Mouse (Mus musculus) MEL (cell line): ENCODE data around the gene Zfc3h1. TPM values are rescaled to one million over a fixed set of nuclear protein-coding genes. Genes with fewer than 3 reads are reported as not detected.

Experiments used
- DNase-seq: peaks from one replicate; pipeline ENCODE4 v3.0.0; 2011; ENCODE audit warnings: low read depth, low spot score
- H3K27ac ChIP-seq: 2 replicates; pipeline ENCODE4 v1.5.1; 2012; ENCODE audit warnings: low read depth, mild to moderate bottlenecking, control low read depth, low read length, moderate library complexity; ENCODE audit not compliant: control insufficient read depth
- H3K27me3 ChIP-seq, 2 experiments: fragments of 150-350 bp in 1 of 2; sonication (generic) in 1 of 2; 2 replicates each; pipeline ENCODE4 v1.6.1; 2012; ENCODE audit warnings: low read length in 2 of 2, mild to moderate bottlenecking in 2 of 2, improper control_type of control experiment in 1 of 2, moderate library complexity in 1 of 2; ENCODE audit not compliant: insufficient read depth in 2 of 2, control insufficient read depth in 1 of 2
- H3K36me3 ChIP-seq, 2 experiments: 2 replicates each; pipeline ENCODE4 v1.6.1; 2012 to 2014; ENCODE audit warnings: low read length in 2 of 2, improper control_type of control experiment in 1 of 2, inconsistent platforms in 1 of 2, mild to moderate bottlenecking in 1 of 2; ENCODE audit not compliant: insufficient read depth in 2 of 2, control insufficient read depth in 1 of 2
- H3K4me1 ChIP-seq, 2 experiments: fragments of 150-350 bp in 1 of 2; sonication (generic) in 1 of 2; 2 replicates each; pipeline ENCODE4 v1.6.1; 2012; ENCODE audit warnings: low read length in 2 of 2, improper control_type of control experiment in 1 of 2, mild to moderate bottlenecking in 1 of 2; ENCODE audit not compliant: insufficient read depth in 2 of 2, control insufficient read depth in 1 of 2
- H3K4me3 ChIP-seq, 2 experiments: fragments of 150-350 bp in 1 of 2; sonication (generic) in 1 of 2; 2 replicates each; pipeline ENCODE4 v1.5.1; 2012; ENCODE audit warnings: low read depth in 2 of 2, low read length in 2 of 2, mild to moderate bottlenecking in 2 of 2, moderate library complexity in 2 of 2, control low read depth in 1 of 2, improper control_type of control experiment in 1 of 2; ENCODE audit not compliant: control insufficient read depth in 1 of 2, insufficient read depth in 1 of 2
- H3K79me2 ChIP-seq: 2 replicates; pipeline ENCODE4 v1.6.1; 2012; ENCODE audit warnings: mild to moderate bottlenecking, low read length, moderate library complexity; ENCODE audit not compliant: control insufficient read depth, poor library complexity, insufficient read depth
- H3K9ac ChIP-seq: 2 replicates; pipeline ENCODE4 v1.6.1; 2012; ENCODE audit warnings: low read depth, mild to moderate bottlenecking, control low read depth, low read length, moderate library complexity; ENCODE audit not compliant: control insufficient read depth, poor library complexity, severe bottlenecking
- H3K9me3 ChIP-seq: fragments of 150-350 bp; sonication (generic); replicated peaks from 2 replicates; pipeline ENCODE4 v1.6.1; 2012; ENCODE audit warnings: mild to moderate bottlenecking, low read length, improper control_type of control experiment, moderate library complexity; ENCODE audit not compliant: insufficient read depth
- CTCF ChIP-seq, 3 experiments: IDR thresholded peaks in 2 of 3; conservative IDR thresholded peaks in 1 of 3; 2 replicates each; pipeline ENCODE4 v1.5.1; 2011 to 2012; ENCODE audit warnings: low read length in 3 of 3, low read depth in 2 of 3, mild to moderate bottlenecking in 2 of 3, improper control_type of control experiment in 1 of 3, inconsistent platforms in 1 of 3, mixed read lengths in 1 of 3, moderate library complexity in 1 of 3; ENCODE audit not compliant: control insufficient read depth in 1 of 3, insufficient read depth in 1 of 3, poor library complexity in 1 of 3, severe bottlenecking in 1 of 3
- GABPA ChIP-seq: IDR thresholded peaks from 2 replicates; pipeline ENCODE4 v1.6.1; 2012; ENCODE audit warnings: low read depth, mild to moderate bottlenecking, inconsistent platforms, low read length, improper control_type of control experiment, moderate library complexity
- JUND ChIP-seq: IDR thresholded peaks from 2 replicates; pipeline ENCODE4 v1.6.1; 2011; ENCODE audit warnings: low read depth, mild to moderate bottlenecking, improper control_type of control experiment, low read length
- KAT2A ChIP-seq: conservative IDR thresholded peaks from 2 replicates; pipeline ENCODE4 v1.6.1; 2012; ENCODE audit warnings: low read depth, low read length, improper control_type of control experiment, inconsistent platforms
- MAZ ChIP-seq: IDR thresholded peaks from 2 replicates; pipeline ENCODE4 v1.6.1; 2012; ENCODE audit warnings: low read depth, mild to moderate bottlenecking, inconsistent platforms, low read length, improper control_type of control experiment
- MXI1 ChIP-seq: IDR thresholded peaks from 2 replicates; pipeline ENCODE4 v1.6.1; 2011; ENCODE audit warnings: mild to moderate bottlenecking, low read depth, low read length, improper control_type of control experiment
- MYB ChIP-seq: IDR thresholded peaks from 2 replicates; pipeline ENCODE4 v1.6.1; 2011; ENCODE audit warnings: mild to moderate bottlenecking, low read depth, low read length, improper control_type of control experiment
- POLR2A ChIP-seq, 2 experiments: IDR thresholded peaks; 2 replicates each; pipeline ENCODE4 v1.6.1; 2011 to 2012; ENCODE audit warnings: low read length in 2 of 2, mild to moderate bottlenecking in 2 of 2, control low read depth in 1 of 2, improper control_type of control experiment in 1 of 2, low read depth in 1 of 2, moderate library complexity in 1 of 2; ENCODE audit not compliant: control insufficient read depth in 1 of 2, insufficient read depth in 1 of 2, poor library complexity in 1 of 2
- RAD21 ChIP-seq: IDR thresholded peaks from 2 replicates; pipeline ENCODE4 v1.6.1; 2011; ENCODE audit warnings: mild to moderate bottlenecking, low read depth, low read length, improper control_type of control experiment
- SMC3 ChIP-seq: IDR thresholded peaks from 2 replicates; pipeline ENCODE4 v1.6.1; 2011; ENCODE audit warnings: low read depth, low read length, improper control_type of control experiment
- TAL1 ChIP-seq: IDR thresholded peaks from 2 replicates; pipeline ENCODE4 v1.6.1; 2012; ENCODE audit warnings: mild to moderate bottlenecking, inconsistent platforms, low read length, moderate library complexity, mixed read lengths
- USF2 ChIP-seq, 2 experiments: IDR thresholded peaks; 2 replicates each; pipeline ENCODE4 v1.6.1; 2011 to 2012; ENCODE audit warnings: improper control_type of control experiment in 2 of 2, low read length in 2 of 2, borderline replicate concordance in 1 of 2, inconsistent platforms in 1 of 2, low read depth in 1 of 2, mild to moderate bottlenecking in 1 of 2; ENCODE audit not compliant: insufficient read depth in 1 of 2
- ZNF384 ChIP-seq: IDR thresholded peaks from 2 replicates; pipeline ENCODE4 v1.6.1; 2012; ENCODE audit warnings: low read depth, mild to moderate bottlenecking, inconsistent platforms, low read length, improper control_type of control experiment
- polyA plus RNA-seq, 2 experiments: library from polyadenylated mRNA; stranded (reverse) in 1 of 2; unstranded in 1 of 2; fragments of >175 nt in 1 of 2; fragments of >200 nt in 1 of 2; gene quantifications; 2 replicates each; pipeline versions ENCODE4 v1.2.1 to v1.2.4; 2012; ENCODE audit warnings: low replicate concordance in 2 of 2, low read depth in 1 of 2; ENCODE audit not compliant: insufficient read length in 2 of 2, insufficient read depth in 1 of 2, missing spikeins in 1 of 2
- total RNA-seq: library from RNA; depleted of rRNA; stranded (reverse); fragments of 300-350 nt; gene quantifications from 2 replicates; pipeline ENCODE4 v1.2.3, GENCODE M21; 2012

Zfc3h1 gene
- total and polyA plus RNA-seq, 3 experiments, result 14.4 to 28.7 TPM; not detected in 1

DNA sequence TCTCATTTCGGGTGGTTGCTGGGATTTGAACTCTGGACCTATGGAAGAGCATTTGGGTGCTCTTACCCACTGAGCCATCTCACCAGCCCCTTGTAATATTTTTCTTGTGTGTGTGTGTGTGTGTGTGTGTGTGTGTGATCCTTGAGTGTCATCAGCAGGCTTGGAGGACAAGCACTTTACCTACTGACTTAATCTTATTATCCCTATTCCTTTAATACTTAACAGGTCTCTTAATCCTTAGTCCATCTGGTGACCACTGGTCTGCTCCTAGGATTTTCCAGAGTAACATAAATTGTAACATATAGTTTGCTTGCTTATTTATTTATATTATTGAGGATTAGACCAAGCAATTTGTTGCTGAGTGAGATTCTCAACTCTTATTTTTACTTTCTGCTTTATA, 7.1 kb downstream of the Zfc3h1 start:
- H3K4me1 ChIP-seq, result peaks cover 7 to 9% of the 10 kb centered on the region in 2 experiments; a peak in 3 of 4 replicates
- no peak for DNase-seq
- TF ChIP-seq TAL1 (no peak), KAT2A (no peak), RAD21 (no peak), MYB (no peak), USF2 (IDR thresholded peaks at IDR 0.05; ENCODE audit: borderline replicate concordance in 1 of 2, insufficient read depth in 1 of 2, low read depth in 1 of 2, low read length in 2 of 2) (no peak)
- TF ChIP-seq, all 39 proteins: peak for 0
- peaks cover 39 to 57% of the 10 kb centered on the region in 2 experiments for H3K36me3 ChIP-seq
- no peak overlapping the region for H3K4me3 ChIP-seq
- H3K79me2 ChIP-seq, result peaks cover 56% of the 10 kb centered on the region
- H3K9me3 ChIP-seq, result no peaks in the 10 kb centered on the region
- no peaks in the 10 kb centered on the region for H3K27me3 ChIP-seq
- no peak overlapping the region for H3K27ac ChIP-seq
- no peak overlapping the region for H3K9ac ChIP-seq

DNA sequence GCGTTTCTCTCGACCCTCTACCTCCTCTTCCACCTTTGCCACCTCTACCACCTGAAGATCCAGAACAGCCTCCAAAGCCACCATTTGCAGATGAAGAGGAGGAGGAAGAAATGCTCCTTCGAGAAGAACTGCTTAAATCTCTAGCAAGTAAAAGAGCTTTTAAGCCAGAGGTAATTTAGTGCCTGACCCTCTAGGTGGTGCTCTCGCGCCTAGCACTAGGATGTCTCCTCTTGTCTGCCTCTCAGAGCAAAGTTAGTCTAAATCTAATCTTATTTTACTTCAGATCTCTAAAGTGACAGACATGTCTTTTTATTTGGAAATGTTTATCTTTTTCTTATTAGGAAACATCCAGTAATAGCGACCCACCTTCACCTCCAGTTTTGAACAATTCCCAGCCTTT, 21.6 kb downstream of the Zfc3h1 start:
- no peaks in the 10 kb centered on the region for H3K9me3 ChIP-seq
- H3K9ac ChIP-seq, result no peak overlapping the region
- no peaks in the 10 kb centered on the region for H3K27me3 ChIP-seq
- no peaks in the 10 kb centered on the region for H3K4me1 ChIP-seq
- TF ChIP-seq CTCF (IDR thresholded peaks at IDR 0.05 in 2 of 3, conservative IDR thresholded peaks at IDR 0.05 in 1 of 3; ENCODE audit: control insufficient read depth in 1 of 3, insufficient read depth in 1 of 3, low read depth in 2 of 3, low read length in 3 of 3, poor library complexity in 1 of 3, severe bottlenecking in 1 of 3) (peak; percentile 67 to 78 (median 71)), RAD21 (peak; percentile 59), KAT2A (no peak), SMC3 (peak; percentile 59)
- H3K36me3 ChIP-seq, result peaks cover 0 to 61% of the 10 kb centered on the region in 2 experiments; a peak in 3 of 4 replicates
- no peaks in the 10 kb centered on the region; the same call in 1 of the 2 replicates for H3K79me2 ChIP-seq
- DNase-seq, result peak; percentile 80
- H3K27ac ChIP-seq, result no peak overlapping the region
- H3K4me3 ChIP-seq, result no peak overlapping the region

DNA sequence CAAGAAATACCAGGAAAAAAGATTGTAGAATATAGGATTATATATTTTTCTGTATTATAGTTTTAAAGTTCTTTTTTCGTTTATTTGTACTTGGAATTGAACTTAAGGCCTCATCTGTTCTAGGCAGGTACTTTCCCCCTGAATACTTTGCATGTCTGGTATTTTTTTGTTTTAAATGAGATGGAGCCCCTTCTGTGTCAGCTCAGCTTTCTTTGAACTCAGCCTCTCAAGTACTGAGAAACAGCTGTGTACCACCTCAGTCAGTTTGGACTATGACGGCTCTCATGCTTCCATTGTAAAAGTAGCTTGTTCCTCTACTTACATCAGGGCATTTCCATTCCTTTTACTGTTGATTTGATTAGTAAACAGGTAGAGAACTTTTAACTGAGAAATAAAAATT, 28.7 kb downstream of the Zfc3h1 start:
- Histone ChIP-seq H3K27me3 (no peaks in the 10 kb centered on the region), H3K9ac (no peak overlapping the region), H3K36me3 (peaks cover 0 to 61% of the 10 kb centered on the region in 2 experiments; a peak in 2 of 4 replicates), H3K9me3 (no peaks in the 10 kb centered on the region), H3K4me1 (no peaks in the 10 kb centered on the region), H3K27ac (no peak overlapping the region), H3K79me2 (no peaks in the 10 kb centered on the region; the same call in 1 of the 2 replicates), H3K4me3 (no peak overlapping the region)
- TF ChIP-seq POLR2A (IDR thresholded peaks at IDR 0.05; ENCODE audit: control insufficient read depth in 1 of 2, insufficient read depth in 1 of 2, low read depth in 1 of 2, low read length in 2 of 2, poor library complexity in 1 of 2), result no peak
- TF ChIP-seq MXI1, result no peak
- TF ChIP-seq ZNF384, result no peak
- TF ChIP-seq MAZ, result no peak
- no peak for TF ChIP-seq JUND
- no peak for TF ChIP-seq GABPA
- DNase-seq, result no peak
